Mouse (Mus musculus) frontal cortex, adult (tissue): ENCODE measurements around the gene Hs3st4.

ENCODE experiments used
- ATAC-seq: cut with Nextera tagmentation; 2 replicates; pipeline ENCODE4 v1.9.2; 2017; ENCODE audit warnings: mild to moderate bottlenecking, moderate library complexity, mixed read lengths; ENCODE audit not compliant: low TSS enrichment

Gene Hs3st4

GRCm38 (mm10) chr7:124136133-124136532, 153.5 kb downstream of the Hs3st4 start:
- ATAC-seq: no peak

DNA sequence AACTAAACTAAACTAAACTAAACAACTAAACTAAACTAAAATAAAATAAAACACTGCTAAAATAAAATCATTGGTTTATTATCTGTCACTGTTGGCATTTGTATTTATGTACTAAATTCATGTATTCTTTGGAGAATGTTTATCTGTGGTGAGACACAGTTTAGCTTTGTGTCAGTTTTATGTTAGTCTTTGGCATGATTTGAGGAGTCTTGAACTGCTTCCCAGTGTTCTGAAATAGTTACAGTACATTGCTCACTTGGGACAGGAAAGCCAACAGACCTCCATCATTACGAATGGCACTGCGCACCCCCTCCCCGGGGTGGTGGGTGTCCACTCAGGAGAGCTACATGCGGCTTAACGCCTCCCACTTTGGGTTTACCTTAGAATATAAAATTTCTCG, 158.6 kb downstream of the Hs3st4 start:
- no peak for ATAC-seq

DNA sequence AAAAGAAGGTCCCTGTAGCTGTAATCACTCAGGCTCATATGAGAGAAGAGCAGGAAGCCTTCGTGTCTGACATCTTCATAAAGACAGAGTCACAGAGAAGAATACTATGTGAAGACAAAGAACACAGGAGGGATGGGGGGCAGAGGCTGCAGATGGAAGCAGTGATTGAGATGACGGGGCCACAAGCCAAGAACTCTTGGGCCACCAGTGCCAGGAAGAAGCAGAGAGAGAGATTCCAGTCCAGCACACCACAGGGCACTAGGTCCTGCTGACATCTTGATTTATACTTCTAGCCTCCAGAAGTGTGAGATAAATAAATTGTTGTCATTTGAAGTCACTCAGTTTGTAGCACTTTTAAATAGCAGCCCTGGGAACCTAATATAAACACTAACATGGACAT, 168.2 kb downstream of the Hs3st4 start:
- no peak for ATAC-seq

DNA sequence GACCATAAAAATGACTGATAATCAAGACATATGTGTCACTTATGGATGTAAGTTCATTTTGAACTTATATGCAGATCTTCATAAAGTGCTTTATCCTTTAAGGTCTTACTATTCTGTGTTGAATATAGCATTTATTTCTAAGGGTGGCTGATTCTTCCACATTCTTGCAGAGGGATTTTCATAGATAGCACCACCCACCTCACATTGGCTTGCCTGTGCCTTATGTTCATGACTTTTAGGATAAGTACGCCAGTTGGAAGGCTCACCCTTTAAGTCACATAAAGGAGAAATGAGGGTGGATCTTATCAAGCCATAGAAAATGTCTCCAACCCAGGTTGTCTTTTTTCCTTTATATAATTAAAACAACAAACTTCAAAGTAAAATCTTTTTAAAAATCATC, 180.6 kb downstream of the Hs3st4 start:
- ATAC-seq: peak; percentile 67

- 0 out of 2 replicates have a peak, but pooled peaks have one; percentile 27 for ATAC-seq
Observed at GRCm38 (mm10) chr7:124166229-124166628, 183.6 kb downstream of the Hs3st4 start.

DNA sequence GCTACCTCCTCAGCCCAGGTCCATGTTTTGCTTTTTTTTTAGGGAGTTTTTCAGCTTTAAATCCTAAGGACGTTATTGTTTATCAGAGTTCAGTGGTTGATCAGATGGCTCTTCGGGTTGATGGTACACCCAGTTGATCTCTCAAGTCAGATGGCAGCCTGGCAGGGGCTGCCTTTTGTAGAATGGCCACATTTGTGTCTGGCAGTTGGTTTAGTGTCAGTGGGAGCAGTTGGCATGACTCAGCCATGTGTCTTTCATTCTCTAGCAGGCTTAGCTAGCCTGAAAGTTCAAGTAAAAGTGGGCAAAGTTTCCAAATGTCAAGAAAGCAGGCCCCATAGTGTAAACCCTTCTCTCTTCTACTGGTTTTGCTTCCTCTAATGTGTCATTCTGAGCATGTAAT, 186.1 kb downstream of the Hs3st4 start:
- ATAC-seq: no peak

DNA sequence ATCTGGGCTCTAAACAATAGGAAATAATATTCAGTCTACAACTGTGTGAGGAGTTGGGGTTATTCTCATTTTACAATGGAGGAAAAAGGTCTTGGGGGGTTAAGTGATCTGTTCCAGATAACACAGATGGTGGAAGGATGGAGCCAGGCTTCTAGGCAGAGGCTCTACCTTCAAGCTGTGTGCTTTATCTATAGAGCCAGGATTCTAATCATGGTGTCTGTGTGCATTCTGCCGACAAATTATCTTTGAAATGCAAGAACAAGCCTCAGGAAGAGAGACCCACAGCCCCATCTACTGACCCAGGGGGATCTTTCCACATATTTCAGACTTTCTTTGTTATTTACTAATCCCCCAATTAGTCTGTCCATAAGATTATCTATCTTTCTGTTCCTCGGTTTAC, 187.3 kb downstream of the Hs3st4 start:
- no peak for ATAC-seq

GRCm38 (mm10) chr7:124171992-124172391, 189.3 kb downstream of the Hs3st4 start:
- ATAC-seq: peak; percentile 47; the same call in 1 of the 2 replicates

- ATAC-seq: peak; percentile 94
Observed at GRCm38 (mm10) chr7:124180926-124181325, 198.3 kb downstream of the Hs3st4 start.

DNA sequence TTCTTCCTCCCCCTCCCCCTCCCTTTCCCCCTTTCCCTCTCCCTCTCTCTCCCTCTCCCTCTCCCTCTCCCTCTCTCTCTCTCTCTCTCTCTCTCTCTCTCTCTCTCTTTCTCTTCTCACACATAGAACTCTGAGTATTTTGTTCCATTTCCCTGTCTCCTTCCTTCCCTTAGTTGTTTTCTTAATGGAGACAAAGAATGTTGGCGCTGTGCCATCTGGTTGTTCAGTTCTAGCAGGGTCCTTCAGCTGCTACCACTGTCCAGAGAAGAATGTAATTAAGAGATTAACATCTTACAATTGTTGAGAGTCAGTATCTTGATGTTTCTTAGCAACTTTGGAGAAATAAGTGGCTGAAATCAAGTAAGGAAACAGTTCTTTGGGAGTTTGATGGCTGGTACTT, 202.0 kb downstream of the Hs3st4 start:
- no peak for ATAC-seq

DNA sequence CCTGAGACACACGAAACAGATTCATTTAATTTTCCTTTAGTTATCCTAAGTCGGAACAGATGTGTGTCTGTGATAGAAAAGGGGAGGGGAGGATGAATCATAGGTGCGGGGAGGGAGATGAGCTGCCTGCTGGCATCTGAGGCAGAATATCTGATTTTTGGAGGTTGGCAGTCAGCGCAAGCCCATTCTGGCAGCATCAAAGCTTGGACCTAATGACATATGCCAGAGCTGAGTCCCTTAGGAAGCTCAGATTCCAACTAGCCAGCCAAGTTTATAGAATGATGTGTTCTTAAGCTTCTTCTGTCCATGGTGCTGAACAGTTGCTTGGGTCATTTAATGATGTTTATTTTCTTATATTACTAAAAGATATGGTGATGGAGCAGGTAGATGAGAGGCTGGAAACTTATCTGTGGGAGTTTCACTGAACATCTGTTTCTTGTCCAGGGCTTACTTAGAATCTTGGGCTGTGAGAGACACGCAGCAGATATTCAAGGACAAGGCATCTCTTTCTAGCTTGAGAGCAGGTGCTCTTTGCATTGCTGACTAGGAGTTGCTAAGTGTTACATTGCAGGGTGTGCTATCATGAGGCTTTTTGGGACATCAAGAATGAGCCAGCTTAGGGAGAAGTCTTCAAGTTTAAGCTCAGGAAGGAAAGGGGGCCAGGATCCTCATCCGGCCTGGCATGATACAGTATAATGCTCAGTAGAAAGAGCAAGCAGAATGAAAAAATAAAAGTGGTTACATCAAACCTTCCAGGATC, 216.3 kb downstream of the Hs3st4 start:
- ATAC-seq: peak; percentile 85

DNA sequence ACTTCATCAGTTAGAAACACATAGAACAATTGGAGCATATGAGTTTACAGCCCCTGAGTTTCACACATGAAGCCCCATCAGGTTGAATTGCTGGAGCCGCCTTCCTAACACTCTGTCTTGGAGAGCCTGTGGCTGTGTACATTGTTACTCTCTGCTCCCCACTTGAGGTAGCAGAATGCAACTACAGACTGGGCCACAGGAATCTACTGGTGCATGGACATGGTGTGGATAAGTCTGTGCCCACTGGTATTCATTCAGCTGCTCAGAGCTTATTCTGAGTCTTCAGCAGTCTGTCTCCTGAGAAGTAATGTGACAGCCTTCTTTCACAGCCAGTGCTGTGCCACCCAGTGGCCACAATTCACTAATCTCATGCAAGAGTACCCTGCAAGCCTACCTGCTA, 234.3 kb downstream of the Hs3st4 start:
- ATAC-seq: no peak

DNA sequence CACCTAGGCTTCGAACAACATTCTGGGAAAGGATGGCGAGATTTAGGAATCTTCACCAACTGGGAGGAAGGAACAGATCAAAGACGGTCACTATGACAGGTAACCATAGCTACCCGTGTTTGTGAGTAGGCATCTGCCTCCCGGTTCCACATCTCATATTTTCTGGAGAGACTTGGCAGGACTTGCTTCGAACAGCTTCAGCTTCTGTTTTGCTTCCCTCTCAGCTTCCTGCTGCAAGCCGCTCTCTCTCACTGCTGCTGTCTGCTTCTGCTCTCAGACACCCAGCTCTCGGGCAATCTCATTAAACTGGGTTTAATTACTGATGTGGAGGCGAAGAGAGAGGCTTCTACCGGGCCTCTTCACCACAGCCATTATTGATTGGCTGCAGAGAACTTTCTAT, 237.9 kb downstream of the Hs3st4 start:
- peak; percentile 90 for ATAC-seq

- peak; percentile 91 for ATAC-seq
Observed at GRCm38 (mm10) chr7:124237896-124238670, 255.4 kb downstream of the Hs3st4 start.

- no peak for ATAC-seq
Observed at GRCm38 (mm10) chr7:124239903-124240647, 257.4 kb downstream of the Hs3st4 start.

DNA sequence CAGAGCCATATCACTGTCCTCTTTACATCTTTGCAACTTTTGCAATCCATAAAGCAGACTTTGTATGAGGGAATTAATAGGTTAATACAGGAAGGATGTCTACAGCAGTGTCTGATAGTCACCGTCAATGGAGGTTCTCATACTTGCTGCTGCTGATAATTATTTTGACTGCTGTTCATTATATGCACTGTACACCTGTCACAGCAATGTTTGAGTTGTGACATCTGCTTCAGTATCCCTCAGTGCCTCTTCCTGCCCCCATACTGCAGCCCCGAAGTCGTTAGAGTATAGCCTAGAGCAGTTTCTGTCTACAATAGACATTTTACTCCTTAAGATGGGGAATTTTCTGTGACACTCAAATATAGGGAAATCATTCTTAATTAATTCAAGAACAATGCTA, 267.2 kb downstream of the Hs3st4 start:
- ATAC-seq: no peak

- ATAC-seq: no peak
Observed at GRCm38 (mm10) chr7:124250566-124250965, 267.9 kb downstream of the Hs3st4 start.

DNA sequence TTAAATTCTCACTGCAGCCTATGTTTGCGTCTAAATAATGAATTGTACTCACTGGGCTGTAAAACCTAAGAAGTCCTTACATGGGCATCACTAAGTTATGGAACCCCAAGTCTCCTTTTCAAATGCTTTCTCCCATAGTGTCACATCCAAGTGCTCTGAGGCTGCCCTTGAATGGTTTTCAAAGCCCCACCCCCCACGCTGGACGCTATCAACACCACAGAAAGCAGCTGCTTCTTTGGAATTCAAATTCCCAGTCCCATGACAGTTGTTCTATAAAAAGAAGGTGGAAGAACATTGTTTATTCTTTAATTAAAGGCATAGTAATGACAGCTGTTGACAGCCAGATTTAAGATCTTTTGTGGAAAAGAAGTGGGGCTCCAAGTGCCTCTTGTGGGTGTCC, 275.8 kb downstream of the Hs3st4 start:
- no peak for ATAC-seq

DNA sequence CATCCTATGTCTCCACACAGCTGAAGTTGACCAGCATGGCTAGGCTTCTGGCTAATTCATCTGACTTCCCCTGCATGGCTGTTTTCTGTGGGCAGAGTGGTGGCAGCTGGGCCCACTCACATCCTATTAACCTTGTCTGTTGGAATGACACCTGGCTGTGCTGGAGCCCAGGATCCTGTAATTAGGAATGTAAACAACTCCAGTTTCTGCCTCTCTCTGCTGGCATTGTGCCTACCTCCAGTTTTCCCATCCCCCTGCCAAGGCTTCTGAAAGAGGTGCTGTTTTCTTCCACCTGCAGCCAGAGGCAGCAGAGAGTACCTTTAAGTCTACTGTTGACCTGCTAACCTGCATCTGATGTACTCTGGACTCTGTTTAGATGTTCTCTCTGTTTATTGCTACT, 288.1 kb downstream of the Hs3st4 start:
- no peak for ATAC-seq

DNA sequence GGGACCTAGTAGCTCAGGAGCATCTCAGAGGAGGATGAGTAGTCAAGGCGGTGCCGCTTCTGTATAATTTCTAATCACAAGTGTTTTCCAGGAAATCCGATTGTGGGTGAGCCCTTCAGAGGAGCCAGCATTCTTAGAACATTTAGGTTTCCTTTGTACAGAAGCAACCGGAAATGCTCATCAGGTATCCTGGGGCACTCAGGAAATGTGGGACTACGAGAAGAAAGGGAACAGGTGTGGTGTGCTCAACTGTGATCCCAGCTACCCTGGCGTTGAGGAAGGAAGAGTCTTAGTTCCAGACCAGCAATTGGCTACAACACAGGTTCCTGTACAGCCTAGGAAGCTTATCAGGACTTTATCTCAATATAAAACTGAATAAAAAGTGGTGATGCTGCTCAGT, 307.2 kb downstream of the Hs3st4 start:
- ATAC-seq: no peak

DNA sequence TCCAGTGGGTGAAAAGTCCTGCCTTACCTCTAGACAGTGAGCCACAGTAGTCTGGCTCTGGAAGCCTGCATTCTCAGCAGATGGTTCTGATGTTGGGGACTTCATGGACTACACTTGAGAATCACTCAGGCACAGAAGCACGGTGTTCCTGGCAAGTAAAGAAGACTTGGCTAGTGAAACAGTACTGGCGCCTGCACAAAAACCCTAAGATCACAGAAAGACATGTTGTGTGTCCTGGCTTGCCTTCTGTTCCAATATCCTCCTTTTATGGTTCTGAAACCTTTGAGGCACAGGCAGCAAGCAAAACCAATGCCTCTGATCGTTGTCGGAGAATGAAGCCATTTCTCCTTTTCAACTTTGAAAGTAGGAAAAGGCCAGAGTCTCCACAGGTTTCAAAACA, 336.8 kb downstream of the Hs3st4 start:
- peak; percentile 80 for ATAC-seq

GRCm38 (mm10) chr7:124335635-124336034, 353.0 kb downstream of the Hs3st4 start:
- no peak for ATAC-seq

DNA sequence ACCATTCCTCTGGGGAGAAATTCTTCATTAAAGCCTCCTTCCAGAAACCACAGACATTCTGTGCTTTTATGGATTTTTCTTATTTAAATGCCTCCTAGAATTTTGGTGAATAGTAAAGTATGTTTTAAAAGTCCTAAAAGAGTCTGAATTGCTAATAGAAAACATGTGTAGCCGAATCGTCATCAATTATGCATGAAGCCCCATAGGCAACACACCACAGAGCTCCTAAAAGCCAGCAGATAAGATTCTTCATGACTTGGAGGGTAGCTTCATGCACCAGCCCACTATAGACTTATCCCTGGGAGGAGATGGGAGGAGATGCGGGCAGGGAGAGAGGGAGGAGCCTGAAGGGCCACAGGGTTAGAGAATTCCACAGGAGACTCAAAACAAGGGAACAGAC, 358.8 kb downstream of the Hs3st4 start:
- ATAC-seq: no peak
